ENCODE assay signal across 8 mouse cellular contexts in genomic region chr8:122162992-122163391, GRCm38 (mm10).
DNase-seq lines count a peak whose midpoint lies in the region; ATAC-seq and TF ChIP-seq lines count a peak whose summit lies in the region.

No protein-coding gene starts in this region.

- H3K9me3 ChIP-seq in ES-E14 (ENCODE audit: control insufficient read depth, insufficient read depth, low read depth, low read length), result no peaks in the 10 kb centered on the region
- H3K9me3 ChIP-seq in kidney, postnatal 0 days (replicated peaks; ENCODE audit: low read length), result no peaks in the 10 kb centered on the region

- H3K27ac ChIP-seq in ES-E14 (ENCODE audit: insufficient read depth, low read depth, low read length, poor library complexity, severe bottlenecking), result no peak overlapping the region
- no peak overlapping the region for H3K27ac ChIP-seq in kidney, postnatal 0 days

- H3K36me3 ChIP-seq in ES-E14 (ENCODE audit: control insufficient read depth, insufficient read depth, low read length, poor library complexity, severe bottlenecking), result no peaks in the 10 kb centered on the region
- H3K36me3 ChIP-seq in kidney, postnatal 0 days (ENCODE audit: insufficient read depth, low read length), result no peaks in the 10 kb centered on the region

- no peak overlapping the region for H3K4me2 ChIP-seq in kidney, postnatal 0 days (ENCODE audit: low read length)

- 30% methylated on average over 8 of the region's 8 CpGs for WGBS in kidney, postnatal 0 days
- WGBS in lung, adult 2 months, result 39% methylated on average over 8 of the region's 8 CpGs

- no peak overlapping the region for H3K4me3 ChIP-seq in ES-E14 (ENCODE audit: insufficient read depth in 1 of 2, low read depth in 1 of 2, low read length in 2 of 2, poor library complexity in 1 of 2, severe bottlenecking in 1 of 2)
- H3K4me3 ChIP-seq in kidney, postnatal 0 days (replicated peaks; ENCODE audit: low read depth, low read length), result no peak overlapping the region
- no peak overlapping the region for H3K4me3 ChIP-seq in lung, adult 2 months (replicated peaks; ENCODE audit: extremely low read depth, low read depth, low read length)

- ATAC-seq in kidney, postnatal 0 days (replicated peaks; ENCODE audit: low FRiP score, low read depth), result no peak

- no peak for TF ChIP-seq POLR2A in lung, adult 2 months (IDR thresholded peaks at IDR 0.05; ENCODE audit: borderline replicate concordance, extremely low read depth, low read depth, low read length)

- H3K27me3 ChIP-seq in kidney, postnatal 0 days (ENCODE audit: insufficient read depth, low read length), result no peaks in the 10 kb centered on the region

- H3K9ac ChIP-seq in ES-E14 (ENCODE audit: insufficient read depth, low read depth, low read length, poor library complexity, severe bottlenecking), result no peak overlapping the region
- no peak overlapping the region for H3K9ac ChIP-seq in kidney, postnatal 0 days (ENCODE audit: low read depth, low read length)

- no peaks in the 10 kb centered on the region for H3K4me1 ChIP-seq in ES-E14 (ENCODE audit: control insufficient read depth in 2 of 2, insufficient read depth in 2 of 2, low read length in 2 of 2, poor library complexity in 1 of 2)
- H3K4me1 ChIP-seq in kidney, postnatal 0 days (replicated peaks; ENCODE audit: insufficient read depth, low read length), result no peaks in the 10 kb centered on the region
- no peaks in the 10 kb centered on the region for H3K4me1 ChIP-seq in lung, adult 2 months (ENCODE audit: control insufficient read depth, insufficient read depth, low read length)

- in situ Hi-C loops in ES-E14 (cut with MboI; ENCODE audit: low sequenced_read_pairs in 2 of 2, unreplicated experiment in 2 of 2), result no loop called here

- peak; percentile 54 for DNase-seq in 3134 (ENCODE audit: extremely low read depth, insufficient read length, low spot score)
- DNase-seq in ES-E14 (ENCODE audit: low read depth, low spot score), result peak; percentile 51
- DNase-seq in cerebellum, adult 18-20 months, result peak; percentile 85 to 86
- DNase-seq in gastrocnemius, adult 8-10 months (ENCODE audit: low spot score in 2 of 2), result peak; percentile 67 to 70
- DNase-seq in kidney, postnatal 0 days (ENCODE audit: low spot score), result peak; percentile 61
- peak; percentile 78 for DNase-seq in lung, adult 2 months
- DNase-seq in right cerebral cortex, postnatal 14 days, result peak; percentile 79
- DNase-seq in urinary bladder, postnatal 14 days (ENCODE audit: low spot score), result peak; percentile 86

- peak; percentile 87 for TF ChIP-seq CTCF in kidney, postnatal 0 days (IDR thresholded peaks at IDR 0.05; ENCODE audit: low read depth)
- peak; percentile 61 for TF ChIP-seq CTCF in lung, adult 2 months (IDR thresholded peaks at IDR 0.05; ENCODE audit: insufficient read depth, low read length)

TF ChIP-seq in ES-E14, 5 proteins besides CTCF, POLR2A, EP300 and RAD21:
- no peak for TF ChIP-seq HCFC1 (IDR thresholded peaks at IDR 0.05; ENCODE audit: borderline replicate concordance, insufficient read depth, low read length)
- no peak for TF ChIP-seq ZC3H11A (IDR thresholded peaks at IDR 0.05; ENCODE audit: borderline replicate concordance, low read depth, low read length)
- no peak for TF ChIP-seq ZNF384 (IDR thresholded peaks at IDR 0.05; ENCODE audit: low read depth, low read length)
- no peak for TF ChIP-seq MAFK (IDR thresholded peaks at IDR 0.05; ENCODE audit: insufficient read depth, low read depth, low read length)
- no peak for TF ChIP-seq CHD2 (IDR thresholded peaks at IDR 0.05; ENCODE audit: low read depth, low read length)
